Mouse (Mus musculus) CH12.LX (cell line): ENCODE results near the gene Tbrg4. TPM values are rescaled to one million over a fixed set of nuclear protein-coding genes. Genes with fewer than 3 reads are reported as not detected.

Experiments
- DNase-seq: peaks from one replicate; pipeline ENCODE4 v3.0.0-alpha.2; 2013; ENCODE audit errors: extremely low read depth
- H3K27ac ChIP-seq: 2 replicates; pipeline ENCODE4 v1.5.1; 2012; ENCODE audit warnings: low read depth, mild to moderate bottlenecking, control low read depth, moderate library complexity; ENCODE audit not compliant: insufficient read depth
- H3K27me3 ChIP-seq: replicated peaks from 2 replicates; pipeline ENCODE3; 2012; ENCODE audit warnings: inconsistent platforms
- H3K36me3 ChIP-seq, 2 experiments: replicated peaks in 1 of 2; 2 replicates each; pipeline versions ENCODE3 to v1.6.1; 2012; ENCODE audit warnings: inconsistent platforms in 1 of 2, low read length in 1 of 2, mild to moderate bottlenecking in 1 of 2, mixed read lengths in 1 of 2, moderate library complexity in 1 of 2; ENCODE audit not compliant: control insufficient read depth in 1 of 2, insufficient read depth in 1 of 2
- H3K4me1 ChIP-seq, 2 experiments: 2 replicates each; pipeline ENCODE4 v1.6.1; 2012; ENCODE audit warnings: inconsistent platforms in 1 of 2, moderate library complexity in 1 of 2; ENCODE audit not compliant: insufficient read depth in 2 of 2, control insufficient read depth in 1 of 2
- H3K4me2 ChIP-seq: 2 replicates; pipeline ENCODE4 v1.6.1; 2012; ENCODE audit warnings: low read depth, mild to moderate bottlenecking, control low read depth; ENCODE audit not compliant: poor library complexity, insufficient read depth, severe bottlenecking
- H3K4me3 ChIP-seq, 3 experiments: fragments of 150-350 bp in 1 of 3; sonication (generic) in 1 of 3; replicated peaks in 1 of 3; 2 replicates each; pipeline versions ENCODE3 to v1.5.1; 2011 to 2012; ENCODE audit warnings: low read depth in 2 of 3, low read length in 2 of 3, mild to moderate bottlenecking in 2 of 3, moderate library complexity in 2 of 3, control low read depth in 1 of 3, improper control_type of control experiment in 1 of 3, inconsistent platforms in 1 of 3, mixed read lengths in 1 of 3; ENCODE audit not compliant: poor library complexity in 1 of 3
- H3K79me2 ChIP-seq: replicated peaks from 2 replicates; pipeline ENCODE4 v1.6.1; 2012; ENCODE audit warnings: mild to moderate bottlenecking, moderate library complexity; ENCODE audit not compliant: control insufficient read depth, poor library complexity, insufficient read depth, severe bottlenecking; ENCODE audit errors: extremely low read depth
- H3K9ac ChIP-seq: 2 replicates; pipeline ENCODE4 v1.6.1; 2012; ENCODE audit warnings: low read depth, mild to moderate bottlenecking, control low read depth, moderate library complexity; ENCODE audit not compliant: insufficient read depth
- H3K9me3 ChIP-seq: replicated peaks from 2 replicates; pipeline ENCODE3; 2012; ENCODE audit warnings: low read length, inconsistent platforms, mixed read lengths
- CHD2 ChIP-seq: IDR thresholded peaks from 2 replicates; pipeline ENCODE4 v1.6.1; 2011; ENCODE audit warnings: low read length, improper control_type of control experiment
- CTCF ChIP-seq, 2 experiments: IDR thresholded peaks in 1 of 2; conservative IDR thresholded peaks in 1 of 2; 2 replicates each; pipeline ENCODE4 v1.5.1; 2011 to 2012; ENCODE audit warnings: low read depth in 2 of 2, low read length in 2 of 2, improper control_type of control experiment in 1 of 2, inconsistent platforms in 1 of 2, mild to moderate bottlenecking in 1 of 2, moderate library complexity in 1 of 2
- JUN ChIP-seq: IDR thresholded peaks from 2 replicates; pipeline ENCODE4 v1.6.1; 2011; ENCODE audit warnings: low read depth, mild to moderate bottlenecking, low read length, improper control_type of control experiment, moderate library complexity; ENCODE audit not compliant: insufficient read depth
- MAFK ChIP-seq: IDR thresholded peaks from 2 replicates; pipeline ENCODE4 v1.6.1; 2011; ENCODE audit warnings: low read length, improper control_type of control experiment; ENCODE audit not compliant: insufficient replicate concordance
- MAZ ChIP-seq: IDR thresholded peaks from 2 replicates; pipeline ENCODE4 v1.6.1; 2012; ENCODE audit warnings: low read depth, mild to moderate bottlenecking, inconsistent platforms, low read length, improper control_type of control experiment, moderate library complexity
- MYC ChIP-seq: IDR thresholded peaks from 2 replicates; pipeline ENCODE4 v1.6.1; 2011; ENCODE audit warnings: low read depth, mild to moderate bottlenecking, improper control_type of control experiment, low read length
- POLR2AphosphoS2 ChIP-seq: IDR thresholded peaks from 2 replicates; pipeline ENCODE4 v1.6.1; 2011; ENCODE audit warnings: low read depth, low read length, improper control_type of control experiment
- RAD21 ChIP-seq: IDR thresholded peaks from 2 replicates; pipeline ENCODE4 v1.6.1; 2011; ENCODE audit warnings: low read depth, mild to moderate bottlenecking, low read length, improper control_type of control experiment, moderate library complexity
- SIN3A ChIP-seq: IDR thresholded peaks from 2 replicates; pipeline ENCODE4 v1.6.1; 2012; ENCODE audit warnings: low read length, improper control_type of control experiment, inconsistent platforms
- TCF12 ChIP-seq: IDR thresholded peaks from 2 replicates; pipeline ENCODE4 v1.6.1; 2014; ENCODE audit warnings: low read depth, mild to moderate bottlenecking, inconsistent platforms, low read length, improper control_type of control experiment
- USF1 ChIP-seq: IDR thresholded peaks from 2 replicates; pipeline ENCODE4 v1.6.1; 2014; ENCODE audit warnings: low read depth, mild to moderate bottlenecking, inconsistent platforms, low read length, improper control_type of control experiment
- ZNF384 ChIP-seq: IDR thresholded peaks from 2 replicates; pipeline ENCODE4 v1.6.1; 2012; ENCODE audit warnings: low read depth, low read length, improper control_type of control experiment, inconsistent platforms
- dilution Hi-C: fragments of 300-500 bp; cut with MboI; formaldehyde crosslinking; loops from 2 replicates; pipeline ENCODE4 v1.14.3; 2020; ENCODE audit warnings: low sequenced_read_pairs; ENCODE audit not compliant: extremely low pct_unique_long_range_greater_than_20kb, extremely low pct_ligation_motif_present
- in situ Hi-C: fragments of 300-500 bp; cut with MboI; formaldehyde crosslinking; loops from 3 replicates; pipeline ENCODE4 v1.14.3; 2019; ENCODE audit warnings: low sequenced_read_pairs, low pct_ligation_motif_present, low pct_unique_long_range_greater_than_20kb, mixed read lengths
- polyA plus RNA-seq: library from polyadenylated mRNA; unstranded; fragments of >175 nt; gene quantifications from 2 replicates; pipeline ENCODE4 v1.2.1, GENCODE M21; 2012; ENCODE audit warnings: low read depth; ENCODE audit not compliant: insufficient read length
- total RNA-seq, 2 experiments: library from RNA; depleted of rRNA; stranded (reverse); fragments of 300-350 nt in 1 of 2; fragments of >200 nt in 1 of 2; gene quantifications; 2 replicates each; pipeline ENCODE4 v1.2.3; 2012 to 2014

The Tbrg4 gene
- total and polyA plus RNA-seq, 3 experiments = 69.0 to 191 (median 93.1) TPM

DNA sequence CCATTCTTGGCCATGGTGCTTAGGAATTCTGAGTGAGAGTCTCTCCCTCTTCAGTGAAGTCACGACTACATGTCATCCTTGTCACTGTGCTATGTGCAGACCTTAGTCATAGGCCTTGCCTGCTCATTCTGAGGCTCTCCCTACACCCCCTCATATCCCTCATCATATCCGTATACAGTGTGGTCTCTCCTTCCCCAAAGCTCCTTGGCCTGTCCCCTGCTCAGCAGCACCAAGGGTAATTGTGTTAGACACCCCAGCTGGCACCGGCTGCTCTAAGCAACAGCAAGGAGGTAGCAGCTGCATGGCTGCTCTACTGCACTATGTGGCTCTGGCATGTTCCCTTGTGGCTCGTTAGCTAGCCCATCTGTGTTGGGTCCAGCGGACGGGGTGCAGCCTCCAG, 18.7 kb upstream of the Tbrg4 start:
- peaks cover 18% of the 10 kb centered on the region for H3K27me3 ChIP-seq
- H3K9ac ChIP-seq = no peak overlapping the region
- no peak for DNase-seq
- no peaks in the 10 kb centered on the region for H3K36me3 ChIP-seq
- peaks cover 2 to 7% of the 10 kb centered on the region in 2 experiments for H3K4me1 ChIP-seq
- no peaks in the 10 kb centered on the region for H3K79me2 ChIP-seq
- dilution Hi-C loops (no loop called here), in situ Hi-C loops (no loop called here)
- no peak overlapping the region for H3K27ac ChIP-seq
- no peaks in the 10 kb centered on the region for H3K9me3 ChIP-seq
- no peak overlapping the region for H3K4me3 ChIP-seq
- H3K4me2 ChIP-seq = no peak overlapping the region
- TF ChIP-seq SIN3A (no peak), MAZ (no peak), CHD2 (no peak), CTCF (conservative IDR thresholded peaks at IDR 0.05 in 1 of 2, IDR thresholded peaks at IDR 0.05 in 1 of 2; ENCODE audit: low read depth in 2 of 2, low read length in 2 of 2) (no peak), USF1 (no peak)

- in situ Hi-C loops = no loop called here
- peaks cover 2 to 8% of the 10 kb centered on the region in 2 experiments; a peak in 3 of 4 replicates for H3K4me1 ChIP-seq
- peaks cover 8% of the 10 kb centered on the region for H3K27me3 ChIP-seq
- H3K9ac ChIP-seq = no peak overlapping the region
- H3K4me2 ChIP-seq = no peak overlapping the region
- no peaks in the 10 kb centered on the region for H3K9me3 ChIP-seq
- no peaks in the 10 kb centered on the region for H3K79me2 ChIP-seq
- DNase-seq = no peak
- H3K27ac ChIP-seq = no peak overlapping the region
- H3K4me3 ChIP-seq = no peak overlapping the region
- H3K36me3 ChIP-seq = no peaks in the 10 kb centered on the region
- dilution Hi-C loops = no loop called here
- TF ChIP-seq JUN (no peak), CHD2 (no peak)
Observed at GRCm38 (mm10) chr11:6639072-6639471, 13.2 kb upstream of the Tbrg4 start.

- DNase-seq = no peak
- Histone ChIP-seq H3K79me2 (no peaks in the 10 kb centered on the region), H3K36me3 (no peaks in the 10 kb centered on the region), H3K4me1 (peaks cover 2 to 8% of the 10 kb centered on the region in 2 experiments; a peak in 3 of 4 replicates), H3K9ac (no peak within 1 kb of the TSS), H3K27ac (no peak within 1 kb of the TSS), H3K27me3 (peaks cover 3% of the 10 kb centered on the region), H3K4me2 (no peak within 1 kb of the TSS)
- dilution Hi-C loops = no loop called here
- in situ Hi-C loops = no loop called here
- TF ChIP-seq RAD21 (no peak), TCF12 (no peak), MAFK (no peak), MYC (no peak), JUN (no peak), ZNF384 (no peak), POLR2AphosphoS2 (no peak)
- TF ChIP-seq, all 38 proteins: peak for 0
- Histone ChIP-seq H3K4me3 (no peak within 1 kb of the TSS), H3K9me3 (no peaks in the 10 kb centered on the region)
Observed at GRCm38 (mm10) chr11:6638537-6638936, 12.7 kb upstream of the Tbrg4 start, which contains the start of gene Wap. Wap (minus strand) TSS chr11:6638637.
